Mouse (Mus musculus) activated CD4-positive, CD25-positive, alpha-beta regulatory T cell, adult 4 months (primary cell): ENCODE results near the gene Serp2. TPM values are rescaled to one million over a fixed set of nuclear protein-coding genes. Genes with fewer than 3 reads are reported as not detected.

ENCODE experiments used
- ATAC-seq: one replicate; pipeline ENCODE4 v1.8.0; 2017
- polyA plus RNA-seq, 2 experiments: library from polyadenylated mRNA; unstranded; fragments of 100-300 nt; shearing (Covaris generic); gene quantifications; one replicate each; pipeline ENCODE4 v1.2.1; 2017

Serp2 gene
- polyA plus RNA-seq, 2 experiments from 2014 or later, result 3.8 to 5.4 TPM

DNA sequence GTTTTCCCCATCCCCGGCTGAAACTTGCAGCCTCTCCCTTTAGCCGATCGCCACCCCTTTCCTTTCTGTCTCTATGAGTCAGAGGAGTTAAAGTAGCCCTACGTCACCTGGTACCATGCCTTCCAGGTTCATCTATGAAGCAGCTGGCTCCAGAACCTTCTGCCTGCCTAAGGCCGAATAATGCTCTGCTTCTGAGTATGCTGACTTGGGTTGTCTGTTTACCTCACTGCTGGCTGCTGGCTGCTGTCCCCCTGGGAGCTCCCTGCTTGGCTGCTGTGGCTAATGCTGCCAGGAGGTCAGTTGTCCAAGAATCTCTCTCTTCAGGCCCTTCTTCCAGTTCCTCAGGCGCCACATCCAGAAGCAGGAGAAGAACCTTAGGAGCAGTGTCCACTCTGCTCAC is 30.2 kb downstream of the Serp2 start:
- ATAC-seq, result no peak

DNA sequence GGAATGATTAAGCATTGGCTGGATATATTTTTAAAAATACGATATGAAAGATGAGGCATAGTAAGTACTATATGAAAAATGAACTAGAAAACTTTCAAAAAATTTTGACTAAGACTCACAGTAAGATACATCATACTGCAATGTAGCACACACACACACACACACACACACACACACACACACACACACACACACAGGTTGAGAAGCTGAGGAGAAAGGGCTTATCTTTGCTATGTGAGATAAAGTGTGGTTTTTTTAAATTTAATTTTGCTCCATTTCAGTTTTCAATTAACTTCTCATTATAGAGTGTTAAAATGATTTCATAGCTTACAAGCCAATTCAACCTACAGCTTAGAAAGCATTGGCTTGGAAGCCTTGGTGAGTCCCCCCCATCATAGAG is 33.3 kb downstream of the Serp2 start:
- no peak for ATAC-seq

DNA sequence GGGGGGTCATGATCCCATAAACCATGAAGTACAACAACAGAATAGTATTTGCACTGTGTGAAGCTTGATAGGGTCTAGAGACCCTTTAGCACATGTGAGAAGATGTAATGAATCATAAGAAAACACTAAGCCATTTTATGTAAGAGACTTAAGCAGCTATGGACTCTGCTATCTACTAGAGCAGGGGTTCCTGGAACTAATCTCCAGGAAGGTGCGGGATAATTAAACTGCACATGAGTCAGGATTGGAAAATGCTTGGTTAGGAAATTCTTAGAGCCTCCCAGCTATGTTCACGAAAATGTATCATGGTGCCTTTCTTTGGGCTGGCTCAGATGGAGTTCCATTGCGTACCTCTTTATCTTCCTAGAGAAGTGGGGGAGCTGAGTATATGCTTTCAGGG is 35.4 kb downstream of the Serp2 start:
- ATAC-seq, result no peak

DNA sequence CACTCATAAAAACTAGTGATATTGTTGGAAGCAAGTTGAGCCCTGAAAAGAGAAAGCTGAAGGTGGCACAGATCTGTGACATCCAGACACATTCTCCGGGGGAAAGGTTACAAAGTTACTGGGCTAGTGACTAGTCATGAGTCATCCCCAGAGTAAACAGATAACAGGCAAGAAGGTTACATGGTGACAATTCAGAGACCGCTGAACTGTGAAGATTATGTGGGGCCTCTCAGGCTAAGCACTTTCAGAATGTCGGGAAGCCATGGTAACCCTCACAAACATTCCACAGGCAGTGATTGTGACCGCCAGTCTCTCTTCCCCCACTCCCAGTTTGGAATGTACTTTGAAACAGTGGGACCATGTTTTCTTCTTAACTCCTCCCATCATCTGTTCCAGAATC is 36.1 kb downstream of the Serp2 start:
- no peak for ATAC-seq

DNA sequence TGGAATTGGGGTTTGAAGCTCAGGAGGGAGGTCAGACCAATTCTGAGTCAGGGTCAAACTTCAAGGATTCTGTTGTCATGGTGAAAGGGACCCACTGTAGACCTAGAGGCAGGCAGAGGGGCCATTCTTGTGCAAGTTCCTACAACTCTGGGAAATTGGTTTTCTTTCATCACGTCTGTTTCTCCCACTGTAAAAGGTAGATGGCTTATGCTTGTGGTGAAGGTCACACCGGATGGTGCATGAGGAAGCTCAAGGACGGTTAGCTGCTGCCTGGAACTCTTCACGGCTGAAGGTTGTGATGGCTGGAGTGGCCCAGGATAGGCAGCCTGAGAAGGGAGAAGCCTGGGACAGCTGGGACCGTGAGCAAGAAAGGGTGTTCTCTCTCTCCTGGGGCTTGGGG is 38.5 kb downstream of the Serp2 start:
- no peak for ATAC-seq

DNA sequence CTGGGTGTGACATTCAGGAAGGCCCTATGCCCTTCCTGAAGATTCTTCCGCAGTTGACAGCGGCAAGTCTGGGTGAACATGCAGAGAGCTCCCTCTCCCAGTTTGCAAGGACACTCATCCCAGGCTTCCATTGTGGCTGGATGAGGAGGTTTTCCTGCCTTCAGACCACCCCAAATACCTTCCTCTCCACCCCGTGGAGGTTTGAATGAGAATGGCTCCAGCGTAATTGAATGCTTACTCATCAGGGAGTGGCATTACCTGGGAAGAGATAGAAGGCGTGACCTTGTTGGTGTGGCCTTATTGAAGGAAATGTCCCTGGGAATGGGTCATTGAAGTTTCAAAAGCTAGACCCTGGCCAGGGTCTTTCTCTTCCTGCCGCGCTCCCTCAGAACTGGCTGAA is 41.1 kb downstream of the Serp2 start:
- no peak for ATAC-seq

DNA sequence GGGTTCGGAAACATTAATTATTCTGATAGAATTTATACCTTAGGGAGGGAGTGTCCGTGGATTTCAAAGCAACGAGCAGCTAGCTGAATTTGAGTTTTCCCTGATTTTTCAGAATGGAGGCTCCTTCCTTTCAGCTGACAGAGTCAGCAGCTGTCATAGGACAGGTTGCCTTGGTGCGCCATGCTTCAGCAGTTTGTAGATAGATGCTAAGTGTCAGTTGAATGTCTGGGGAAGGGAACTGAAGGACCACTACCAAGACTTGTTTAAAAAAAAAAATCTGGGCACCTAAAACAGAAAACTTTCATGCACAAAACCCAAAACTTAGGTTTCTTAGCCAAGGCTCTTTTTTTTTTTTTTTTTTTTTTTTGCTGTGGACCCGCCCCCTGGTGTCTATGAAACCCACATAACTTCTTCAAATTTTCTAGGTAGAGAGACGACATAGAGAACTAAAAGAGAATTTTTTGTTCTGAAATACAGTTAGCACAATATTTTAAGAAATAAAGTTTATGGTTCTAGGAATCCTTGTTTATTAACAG is 42.6 kb downstream of the Serp2 start:
- ATAC-seq, result no peak

DNA sequence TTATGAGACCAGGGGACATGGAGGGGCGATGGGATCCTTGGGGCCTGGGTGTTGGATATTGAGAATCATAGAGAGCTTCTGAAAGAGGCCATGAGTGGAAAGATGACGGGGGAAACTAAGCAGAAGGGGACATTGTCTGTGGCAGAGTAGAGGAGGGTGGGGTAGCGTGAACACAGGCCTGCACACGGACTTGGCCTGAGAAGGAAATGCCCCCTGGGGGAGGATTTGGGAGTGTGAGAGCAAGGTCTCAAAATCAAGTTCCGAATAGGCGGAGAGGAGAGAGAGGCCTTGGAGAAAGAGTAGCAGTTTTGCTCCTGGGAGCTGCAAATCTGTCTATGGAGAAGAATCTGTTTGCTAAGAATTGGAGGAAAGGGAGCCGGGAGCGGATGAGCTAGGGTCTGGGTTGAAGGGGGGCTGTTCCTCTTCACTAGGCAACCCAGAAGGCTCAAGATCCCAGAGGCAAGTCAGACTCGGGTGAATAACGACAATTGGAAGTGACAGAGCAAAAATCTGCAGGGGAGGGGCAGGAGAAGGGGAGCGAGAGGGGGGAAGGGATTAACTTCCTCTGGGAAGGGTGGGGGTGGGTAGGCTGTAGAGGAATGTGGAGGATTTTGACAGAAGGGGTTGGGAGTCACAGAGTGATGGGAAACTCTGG is 43.2 kb downstream of the Serp2 start:
- no peak for ATAC-seq

DNA sequence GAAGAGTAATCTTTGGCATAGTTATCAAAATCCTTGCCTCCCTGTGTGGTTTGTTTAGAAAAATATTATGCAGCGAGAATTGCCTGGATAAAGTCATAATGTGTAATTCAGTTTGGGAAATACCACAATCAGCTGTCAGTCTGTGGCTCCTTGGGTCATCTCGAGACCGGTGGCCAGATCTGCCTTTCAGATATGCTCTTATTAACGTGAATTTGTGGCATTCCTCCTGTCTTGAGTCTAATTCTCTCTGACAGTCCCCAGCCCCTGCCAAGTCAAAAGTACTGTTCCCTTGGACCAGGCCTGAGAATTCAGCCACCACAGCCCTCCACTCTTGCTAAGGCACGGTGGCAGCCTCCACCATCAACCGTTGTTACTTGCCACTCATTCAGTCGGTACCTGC is 44.7 kb downstream of the Serp2 start:
- no peak for ATAC-seq

DNA sequence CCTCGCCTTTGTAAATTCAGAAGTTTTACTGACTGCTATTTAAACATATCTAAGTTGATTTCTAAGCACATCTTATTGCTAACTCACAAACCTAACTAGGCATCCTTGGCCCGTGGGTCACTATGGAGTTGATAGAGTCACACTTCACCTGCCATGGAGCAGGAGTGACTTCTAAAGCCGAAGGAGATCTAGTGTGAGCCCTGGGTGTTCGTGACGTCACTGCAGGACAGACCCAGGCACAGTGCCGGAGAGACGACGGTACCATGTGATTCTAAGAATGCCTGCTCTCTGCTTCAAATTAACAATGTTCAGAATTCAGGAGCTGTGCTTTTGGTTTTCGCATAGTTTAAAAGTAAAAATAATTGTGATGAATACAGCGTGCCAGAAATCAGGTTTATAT is 48.0 kb downstream of the Serp2 start:
- ATAC-seq, result no peak

DNA sequence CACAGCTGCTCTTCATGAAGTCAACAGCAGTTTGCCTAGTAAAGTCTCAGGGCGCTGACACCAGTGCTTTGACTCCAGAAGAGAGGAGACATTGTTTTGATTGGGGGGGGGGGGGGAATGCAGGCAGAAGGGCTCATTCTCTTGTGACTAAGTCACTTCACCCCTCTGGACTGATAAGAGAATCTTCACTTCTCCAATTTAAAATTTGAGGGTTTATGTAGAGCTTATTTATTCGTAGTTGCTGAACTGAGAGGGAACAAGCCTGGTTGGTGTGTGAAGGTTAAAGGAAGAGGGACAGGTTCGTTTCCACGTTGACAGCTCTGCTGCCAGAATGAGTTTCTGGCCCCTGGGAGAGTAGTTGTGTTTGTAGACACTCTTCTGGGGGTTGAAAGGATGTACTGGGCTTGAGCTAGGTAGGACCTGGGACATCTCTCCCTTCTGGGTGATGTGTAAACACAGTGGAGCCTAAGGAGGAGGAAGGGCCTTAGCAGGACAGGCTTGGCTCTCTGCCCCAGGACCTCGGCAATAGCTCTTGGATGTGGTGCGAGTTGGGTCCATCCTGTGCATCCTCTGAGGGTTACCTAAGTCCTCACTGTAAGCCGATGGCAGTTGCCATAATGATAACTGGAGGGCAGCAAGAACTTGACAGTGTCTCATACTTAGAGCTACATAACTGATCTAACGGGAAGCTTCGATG is 48.7 kb downstream of the Serp2 start:
- ATAC-seq, result no peak

DNA sequence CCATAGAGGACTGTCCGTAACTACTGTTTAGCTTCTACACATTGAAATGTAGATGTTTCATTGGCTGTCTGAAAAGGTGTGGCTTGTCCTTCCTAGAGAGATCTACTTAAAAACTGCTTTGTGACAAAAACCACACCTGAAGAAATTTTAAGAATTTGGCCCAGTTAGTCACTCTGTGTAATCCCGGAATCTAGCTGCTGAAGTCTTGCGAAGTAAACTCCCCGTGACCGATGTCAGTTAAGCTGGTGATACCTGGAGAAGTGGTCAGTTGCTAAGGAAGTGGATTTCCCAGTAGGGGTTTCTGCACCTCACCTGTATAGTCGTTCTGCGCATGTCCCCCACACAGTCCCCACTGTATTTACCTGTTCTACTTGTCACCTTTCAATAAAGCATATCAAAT is 49.3 kb downstream of the Serp2 start:
- ATAC-seq, result no peak

DNA sequence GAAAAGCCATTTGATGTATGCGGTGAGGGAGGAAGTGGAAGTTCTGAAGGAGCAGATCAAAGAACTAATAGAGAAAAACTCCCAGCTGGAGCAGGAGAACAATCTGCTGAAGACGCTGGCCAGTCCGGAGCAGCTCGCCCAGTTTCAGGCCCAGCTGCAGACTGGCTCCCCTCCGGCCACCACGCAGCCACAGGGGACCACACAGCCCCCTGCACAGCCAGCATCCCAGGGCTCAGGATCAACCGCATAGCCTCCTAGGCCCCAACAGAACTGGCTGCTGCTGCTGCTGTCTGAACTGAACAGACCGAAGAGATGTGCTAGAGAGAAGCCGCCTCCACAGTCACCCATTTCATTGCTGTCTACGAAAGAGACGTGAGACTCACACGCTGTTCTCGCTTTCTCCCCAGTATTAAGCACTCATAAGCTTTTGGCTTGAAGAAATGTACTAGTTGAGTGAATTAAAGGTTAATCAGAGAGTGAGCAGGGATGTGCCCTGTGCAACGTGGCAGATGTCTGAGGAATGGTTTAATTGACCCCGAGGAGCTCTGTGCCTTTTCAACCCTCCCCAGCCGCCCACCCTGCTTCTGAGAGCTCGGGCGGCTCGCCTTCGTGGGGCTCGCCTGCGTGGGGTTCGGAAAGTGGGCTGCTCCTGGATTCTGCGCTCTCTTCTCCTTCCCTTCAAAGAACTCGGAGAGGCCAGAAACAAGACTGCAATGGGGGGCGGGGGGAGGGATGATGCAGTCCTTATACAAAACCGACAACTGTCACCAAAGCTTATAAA is 50.1 kb downstream of the Serp2 start:
- no peak for ATAC-seq

DNA sequence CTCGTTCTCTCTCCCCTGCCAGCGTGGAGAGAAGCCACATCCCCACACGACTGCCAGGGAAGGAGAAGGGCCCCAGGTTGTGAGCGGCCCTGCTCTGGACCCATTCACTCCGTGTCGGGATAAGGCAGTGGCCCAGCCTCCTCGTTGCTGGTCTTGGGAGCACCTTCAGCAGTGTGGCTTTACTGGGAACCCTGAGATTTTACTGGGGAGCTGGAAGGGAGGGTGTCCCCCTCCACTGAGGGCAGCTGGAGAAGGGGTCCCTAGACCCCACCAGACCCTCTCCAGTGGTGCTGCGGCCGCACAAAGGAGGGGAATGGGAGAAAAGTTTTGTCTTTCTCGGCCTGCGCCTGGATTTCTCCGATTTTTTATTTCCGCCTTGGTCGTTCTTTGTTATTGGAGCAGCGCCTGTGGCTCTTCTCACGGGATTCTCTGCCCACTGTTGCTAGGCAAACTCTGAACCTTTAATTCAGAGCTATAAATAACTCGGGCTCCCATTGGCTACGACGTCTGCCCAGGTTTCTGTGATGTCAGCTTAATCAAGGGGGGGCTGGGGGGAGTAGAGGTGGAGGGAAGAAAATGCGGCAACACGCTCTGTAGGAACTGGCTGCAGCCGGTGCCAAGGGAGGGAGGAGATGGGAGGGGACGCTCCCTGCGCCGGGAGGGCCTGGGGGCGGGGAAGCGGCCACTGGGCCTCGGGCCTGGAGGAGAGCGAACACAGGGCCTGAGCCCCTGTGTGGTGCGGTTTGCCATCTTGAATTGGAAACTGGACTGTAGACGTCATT is 51.1 kb downstream of the Serp2 start:
- ATAC-seq, result no peak

DNA sequence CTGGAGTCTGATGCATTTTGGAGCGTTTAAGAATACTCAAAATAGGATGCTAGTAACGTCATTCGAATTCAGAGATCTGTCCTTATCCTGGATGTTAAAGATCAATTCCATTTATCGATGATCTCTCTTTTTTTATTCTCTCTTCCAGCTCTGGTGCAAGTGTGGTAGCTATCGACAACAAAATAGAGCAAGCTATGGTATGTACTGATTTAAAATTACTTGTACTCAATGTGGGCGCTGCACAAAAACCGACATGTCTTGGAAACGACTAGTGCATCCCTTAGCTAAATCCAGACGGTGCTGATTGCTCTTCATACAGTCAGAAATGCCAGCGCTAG is 51.6 kb downstream of the Serp2 start:
- ATAC-seq, result no peak

DNA sequence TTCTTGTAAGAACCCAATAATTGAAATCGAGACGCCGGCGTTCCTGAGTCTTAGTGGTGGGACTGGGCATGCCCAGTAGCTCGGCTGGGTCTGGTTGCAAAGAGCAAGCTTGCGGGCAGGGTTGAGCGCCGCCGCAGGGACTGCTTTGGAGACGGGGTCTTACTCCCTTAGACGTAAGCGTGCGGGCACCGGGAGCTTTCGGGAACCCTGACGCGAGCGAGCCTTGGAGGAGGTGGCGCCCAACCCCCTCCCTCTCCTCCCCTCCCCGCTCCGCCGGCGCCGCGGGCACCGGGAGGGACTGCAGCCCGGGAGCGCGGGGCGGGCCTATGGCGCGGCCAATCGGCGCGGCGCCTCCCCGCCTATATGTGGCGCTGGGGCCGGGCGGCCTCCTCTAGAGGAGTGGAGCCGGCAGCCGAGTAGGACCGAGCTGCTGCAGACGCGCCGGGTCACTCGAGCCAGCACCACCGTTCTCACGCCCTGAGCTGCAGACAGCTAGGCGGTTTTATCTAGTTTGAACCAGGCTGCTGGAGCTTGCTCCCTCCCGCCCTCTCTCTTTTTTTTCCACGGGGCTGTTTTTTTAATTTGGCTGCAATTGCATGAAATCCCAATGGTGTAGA is 52.5 kb downstream of the Serp2 start:
- peak; percentile 83 for ATAC-seq

DNA sequence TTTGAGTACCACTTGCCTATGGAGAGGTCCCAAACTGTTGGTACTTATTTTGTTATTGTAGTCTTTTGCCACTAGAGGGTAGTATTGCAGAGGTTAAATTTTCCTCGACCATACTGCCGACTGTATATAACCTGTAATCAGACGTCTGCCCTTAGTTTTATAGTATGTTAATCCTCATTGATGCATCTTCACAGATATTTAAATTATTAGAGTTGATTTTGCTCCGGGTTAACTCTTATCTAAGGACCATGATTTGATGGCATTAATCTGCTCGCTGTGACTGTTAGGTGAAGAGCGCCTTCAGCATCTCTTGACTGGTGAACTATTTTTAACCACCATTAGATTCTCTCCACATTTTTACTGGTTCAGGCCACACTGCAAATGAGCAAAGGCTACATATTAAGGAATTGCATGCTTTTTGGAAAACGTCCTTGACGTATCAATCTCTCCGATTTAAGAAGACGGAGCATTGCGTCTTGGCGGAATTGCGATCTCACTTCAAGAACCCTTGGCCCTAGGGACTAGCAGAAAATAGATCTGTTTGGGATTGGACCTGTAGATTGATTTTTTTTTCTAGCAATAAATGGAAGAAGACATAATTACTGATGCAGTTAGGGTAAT is 53.3 kb downstream of the Serp2 start:
- ATAC-seq, result no peak

DNA sequence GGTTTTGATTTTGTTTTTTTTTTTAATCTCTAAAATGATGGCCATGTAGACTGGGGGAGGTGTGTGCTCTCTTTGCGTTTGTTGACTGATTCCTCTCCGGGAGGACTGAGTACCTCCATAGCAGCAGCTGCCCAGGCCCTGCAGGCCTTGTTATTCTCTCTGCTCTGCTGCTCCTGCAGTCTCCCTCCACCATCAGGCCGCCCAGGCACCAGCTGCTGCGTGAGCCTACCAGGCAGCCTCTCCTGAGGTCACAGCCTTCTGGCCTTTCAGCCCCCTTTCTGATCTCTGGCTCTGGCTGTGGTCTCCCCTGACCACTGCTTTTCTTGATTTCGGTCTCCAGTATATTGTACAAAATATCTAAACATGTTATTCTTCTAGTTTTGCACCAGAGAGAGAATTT is 56.7 kb downstream of the Serp2 start:
- ATAC-seq, result no peak

DNA sequence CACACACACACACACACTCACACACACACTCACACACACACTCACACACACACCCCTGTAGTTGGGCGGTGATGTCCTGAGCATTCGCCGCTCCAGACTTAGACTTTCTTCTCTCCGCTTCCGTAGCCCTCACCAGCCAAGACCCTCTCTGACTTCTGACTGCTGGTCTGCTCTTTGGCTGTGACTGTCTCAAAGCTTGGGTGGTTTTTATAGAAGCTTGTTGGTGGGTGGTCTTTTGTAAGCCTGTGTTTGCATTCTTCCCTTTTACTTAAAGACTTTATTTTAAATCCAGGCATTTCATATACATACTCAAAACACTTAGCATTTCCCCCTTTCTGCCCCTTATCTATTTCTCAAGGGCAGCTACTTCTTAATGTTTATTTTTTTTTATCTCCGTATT is 57.2 kb downstream of the Serp2 start:
- ATAC-seq, result no peak

DNA sequence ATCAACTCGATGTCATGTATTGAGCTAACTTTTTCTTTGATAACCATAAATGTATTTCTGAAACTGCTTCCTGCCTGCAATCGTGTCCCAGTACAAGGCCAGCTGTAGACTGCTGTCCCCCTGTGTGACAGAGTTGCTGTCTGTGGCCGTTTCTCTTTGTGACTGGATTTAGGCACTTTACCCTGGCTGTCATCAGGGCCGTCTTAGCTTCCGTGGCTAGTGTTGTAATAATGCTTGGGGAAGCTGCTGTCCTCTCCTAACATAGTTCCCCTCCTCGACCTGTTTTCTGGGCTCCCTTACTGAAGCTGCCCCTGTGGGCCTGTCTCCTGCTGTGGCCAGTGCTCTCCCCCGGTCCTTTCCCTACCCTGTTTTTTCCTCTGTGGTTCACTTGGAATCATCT is 58.5 kb downstream of the Serp2 start:
- no peak for ATAC-seq

DNA sequence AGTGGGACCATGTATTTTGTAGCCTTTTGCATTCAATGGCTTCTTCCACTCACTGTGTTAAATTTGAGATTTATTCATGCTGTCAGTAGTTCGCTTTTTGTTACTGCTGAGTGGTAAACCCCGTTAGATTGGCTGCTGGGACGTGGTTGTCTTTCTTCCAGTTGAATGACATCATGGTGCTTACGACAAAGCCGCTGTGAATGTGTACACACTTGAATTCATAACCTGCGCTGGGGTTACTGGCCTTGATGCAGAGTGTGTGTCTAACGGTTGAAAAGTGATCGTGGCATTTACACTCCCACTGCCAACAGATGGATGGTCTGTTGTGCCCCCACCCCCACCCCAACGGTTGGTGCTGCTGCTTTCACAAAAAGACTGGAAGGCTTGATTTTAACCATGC is 59.5 kb downstream of the Serp2 start:
- ATAC-seq, result no peak

DNA sequence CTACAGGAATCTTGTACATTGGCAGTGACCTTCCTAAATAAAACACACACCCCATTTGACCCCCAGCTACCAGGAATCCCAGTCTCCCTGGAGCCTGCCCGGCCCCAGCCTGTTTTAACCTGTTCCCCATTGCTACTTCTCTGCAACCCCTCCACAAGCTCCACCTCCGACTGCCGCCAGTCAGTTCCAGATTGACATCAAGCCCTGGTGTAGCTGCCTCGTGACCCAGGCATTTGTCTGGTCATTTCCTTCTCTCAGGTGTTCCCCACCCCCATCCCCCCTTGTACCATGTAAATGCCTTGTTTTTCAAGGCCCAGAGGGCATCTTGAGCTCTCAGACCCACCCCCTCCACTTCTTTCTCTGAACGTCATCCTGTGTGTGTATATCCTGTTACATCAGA is 61.7 kb downstream of the Serp2 start:
- ATAC-seq, result no peak
